Mouse (Mus musculus) left cerebral cortex, postnatal 25 days (tissue): ENCODE measurements around the gene Apoc1. TPM values are rescaled to one million over a fixed set of nuclear protein-coding genes. Genes with fewer than 3 reads are reported as not detected.
"Not testable (repeated sequence)": the region's sequence is repeated elsewhere in the genome, so short reads cannot be mapped to it uniquely, and the experiment has no call there.

Source experiments
- DNase-seq, 2 experiments: peaks; one replicate each; pipeline ENCODE4 v3.0.0; 2022; ENCODE audit warnings: low spot score in 2 of 2, mixed read lengths in 1 of 2
- intact Hi-C: fragments of 180-260 bp; cut with DNase I; formaldehyde crosslinking; loops from one replicate; pipeline ENCODE4 v1.15.1; 2025
- total RNA-seq, 2 experiments: library from RNA; stranded (reverse); gene quantifications; 2 replicates each; pipeline ENCODE4 v1.2.3; 2021

The Apoc1 gene
- total RNA-seq, 2 experiments from 2014 or later, result 2.6 to 4.0 TPM

- no peak for DNase-seq
- intact Hi-C loops, result no loop called here
Measured at GRCm38 (mm10) chr7:19690845-19691244, 1.6 kb downstream of the Apoc1 start.

- no peak for DNase-seq
- intact Hi-C loops, result no loop called here
Measured at GRCm38 (mm10) chr7:19688611-19689010, 3.8 kb downstream of the Apoc1 start.

- intact Hi-C loops, result no loop called here
- no peak for DNase-seq
Measured at GRCm38 (mm10) chr7:19688101-19688500, 4.4 kb downstream of the Apoc1 start.

- intact Hi-C loops, DNase-seq: not testable (repeated sequence)
Measured at GRCm38 (mm10) chr7:19686927-19687583, 5.4 kb downstream of the Apoc1 start.

- no peak for DNase-seq
- intact Hi-C loops, result no loop called here
Measured at GRCm38 (mm10) chr7:19686521-19686920, 5.9 kb downstream of the Apoc1 start.

GRCm38 (mm10) chr7:19685374-19685773 is 7.1 kb downstream of the Apoc1 start:
- intact Hi-C loops, result no loop called here
- no peak for DNase-seq

GRCm38 (mm10) chr7:19683771-19684201 is 8.7 kb downstream of the Apoc1 start:
- DNase-seq, result no peak
- intact Hi-C loops, result no loop called here

GRCm38 (mm10) chr7:19682979-19683378 is 9.5 kb downstream of the Apoc1 start:
- no peak for DNase-seq
- intact Hi-C loops, result no loop called here

GRCm38 (mm10) chr7:19681202-19681694 is 11.2 kb downstream of the Apoc1 start, which contains the start of the genes Gm44805 and Apoc4:
Gm44805 (minus strand) TSS chr7:19681423.
Apoc4 (minus strand) TSS chr7:19681479.
- intact Hi-C loops, result no loop called here
- DNase-seq, result no peak

- no peak for DNase-seq
- intact Hi-C loops, result no loop called here
Measured at GRCm38 (mm10) chr7:19680702-19681101, 11.8 kb downstream of the Apoc1 start.

GRCm38 (mm10) chr7:19678901-19679300 is 13.6 kb downstream of the Apoc1 start:
- intact Hi-C loops, result no loop called here
- no peak for DNase-seq

- DNase-seq, result no peak
- intact Hi-C loops, result no loop called here
Measured at GRCm38 (mm10) chr7:19677872-19678271, 14.6 kb downstream of the Apoc1 start, which contains the start of gene Apoc2. Apoc2 (minus strand) TSS chr7:19677941.

GRCm38 (mm10) chr7:19676662-19677061 is 15.8 kb downstream of the Apoc1 start:
- intact Hi-C loops, result no loop called here
- DNase-seq, result no peak

GRCm38 (mm10) chr7:19675824-19676223 is 16.6 kb downstream of the Apoc1 start:
- DNase-seq, result no peak
- intact Hi-C loops, result no loop called here

GRCm38 (mm10) chr7:19673083-19673699 is 19.3 kb downstream of the Apoc1 start:
- DNase-seq, result no peak
- intact Hi-C loops, result no loop called here

- intact Hi-C loops, result no loop called here
- DNase-seq, result no peak
Measured at GRCm38 (mm10) chr7:19671511-19671910, 20.9 kb downstream of the Apoc1 start.

GRCm38 (mm10) chr7:19668947-19669721 is 23.3 kb downstream of the Apoc1 start:
- peak; percentile 94 to 97 for DNase-seq
- intact Hi-C loops, result loop anchor here (1.0 to 2.0 kb wide), 2 partner anchors 30 to 44 kb away; partner anchors contain the start of gene Apoe

- DNase-seq, result no peak
- intact Hi-C loops, result no loop called here
Measured at GRCm38 (mm10) chr7:19667434-19667833, 25.0 kb downstream of the Apoc1 start.

- no peak for DNase-seq
- intact Hi-C loops, result no loop called here
Measured at GRCm38 (mm10) chr7:19666750-19667149, 25.7 kb downstream of the Apoc1 start.
